Mouse (Mus musculus): ENCODE results near the gene Ctcfl. TPM values are rescaled to one million over a fixed set of nuclear protein-coding genes. Genes with fewer than 3 reads are reported as not detected.

Gene Ctcfl
- polyA plus RNA-seq, 1 experiment from 2014 or later, result 0.07 TPM

DNA sequence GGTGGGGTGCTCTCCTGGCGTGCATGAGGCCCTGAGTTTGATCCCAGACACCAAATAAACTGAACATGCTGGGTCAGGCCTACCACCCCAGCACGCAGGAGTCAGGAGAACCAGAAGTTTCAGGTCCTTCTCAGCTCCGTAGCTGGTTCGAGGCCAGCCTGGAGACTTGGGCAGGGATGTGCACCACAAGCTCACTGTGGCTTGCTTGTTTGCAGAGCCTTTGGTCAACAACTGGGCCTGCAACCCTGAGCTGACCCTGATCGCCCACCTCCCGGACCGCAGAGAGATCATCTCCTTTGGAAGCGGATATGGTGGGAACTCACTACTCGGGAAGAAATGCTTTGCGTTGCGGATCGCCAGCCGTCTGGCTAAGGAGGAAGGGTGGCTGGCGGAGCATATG is 35.6 kb upstream of the Ctcfl start:
- H3K27ac ChIP-seq (replicated peaks), result no peak overlapping the region
- no peaks in the 10 kb centered on the region for H3K27me3 ChIP-seq (replicated peaks; ENCODE audit: low read depth, poor library complexity, severe bottlenecking)
- DNase-seq (ENCODE audit: low spot score), result no peak
- H3K36me3 ChIP-seq (replicated peaks), result no peaks in the 10 kb centered on the region
- no peaks in the 10 kb centered on the region for H3K9me3 ChIP-seq
- H3K4me3 ChIP-seq, result no peak overlapping the region
- H3K4me1 ChIP-seq, result peaks cover 9% of the 10 kb centered on the region
- 93% methylated on average over 14 of the region's 14 CpGs for WGBS

DNA sequence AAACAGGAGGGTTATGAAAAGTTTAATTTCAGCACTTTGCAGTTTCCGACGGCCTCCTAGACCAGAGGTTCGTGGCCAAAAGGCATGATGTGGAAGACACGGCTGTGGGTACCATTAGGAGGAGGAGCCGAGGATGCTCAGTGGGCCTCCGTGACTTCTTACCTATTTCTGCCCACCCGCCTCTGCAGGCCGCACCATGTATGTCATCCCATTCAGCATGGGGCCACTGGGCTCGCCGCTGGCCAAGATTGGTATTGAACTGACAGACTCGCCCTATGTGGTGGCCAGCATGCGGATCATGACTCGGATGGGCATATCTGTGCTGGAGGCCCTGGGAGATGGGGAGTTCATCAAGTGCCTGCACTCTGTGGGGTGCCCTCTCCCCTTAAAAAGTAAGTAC is 35.2 kb upstream of the Ctcfl start:
- 93% methylated on average over 13 of the region's 13 CpGs for WGBS
- DNase-seq (ENCODE audit: low spot score), result no peak
- H3K9me3 ChIP-seq, result no peaks in the 10 kb centered on the region

GRCm38 (mm10) chr2:173153266-173153665 is 33.9 kb upstream of the Ctcfl start:
- 86% methylated on average over 10 of the region's 10 CpGs for WGBS
- H3K36me3 ChIP-seq (replicated peaks), result no peaks in the 10 kb centered on the region
- no peaks in the 10 kb centered on the region for H3K27me3 ChIP-seq (replicated peaks; ENCODE audit: low read depth, poor library complexity, severe bottlenecking)
- H3K27ac ChIP-seq (replicated peaks), result no peak overlapping the region
- no peaks in the 10 kb centered on the region for H3K9me3 ChIP-seq
- DNase-seq (ENCODE audit: low spot score), result no peak
- no peak overlapping the region for H3K4me3 ChIP-seq
- H3K4me1 ChIP-seq, result no peaks in the 10 kb centered on the region; the same call in 1 of the 2 replicates

More for the DNA sequence above, 35.2 kb upstream of the Ctcfl start:
- no peak overlapping the region for H3K4me3 ChIP-seq
- H3K27me3 ChIP-seq (replicated peaks; ENCODE audit: low read depth, poor library complexity, severe bottlenecking), result no peaks in the 10 kb centered on the region
- H3K4me1 ChIP-seq, result peaks cover 5% of the 10 kb centered on the region
- H3K36me3 ChIP-seq (replicated peaks), result no peaks in the 10 kb centered on the region
- H3K27ac ChIP-seq (replicated peaks), result no peak overlapping the region

GRCm38 (mm10) chr2:173152436-173153151 is 33.3 kb upstream of the Ctcfl start, which contains the start of gene Pck1:
TSS of gene Pck1 (plus strand) at chr2:173153048.
- H3K27me3 ChIP-seq (replicated peaks; ENCODE audit: low read depth, poor library complexity, severe bottlenecking), result no peaks in the 10 kb centered on the region
- no peak within 1 kb of the TSS for H3K27ac ChIP-seq (replicated peaks)
- 87% methylated on average over 13 of the region's 13 CpGs for WGBS
- H3K9me3 ChIP-seq, result no peaks in the 10 kb centered on the region
- no peaks in the 10 kb centered on the region for H3K36me3 ChIP-seq (replicated peaks)
- no peak for DNase-seq (ENCODE audit: low spot score)
- H3K4me3 ChIP-seq, result no peak within 1 kb of the TSS
- no peaks in the 10 kb centered on the region; the same call in 1 of the 2 replicates for H3K4me1 ChIP-seq

DNA sequence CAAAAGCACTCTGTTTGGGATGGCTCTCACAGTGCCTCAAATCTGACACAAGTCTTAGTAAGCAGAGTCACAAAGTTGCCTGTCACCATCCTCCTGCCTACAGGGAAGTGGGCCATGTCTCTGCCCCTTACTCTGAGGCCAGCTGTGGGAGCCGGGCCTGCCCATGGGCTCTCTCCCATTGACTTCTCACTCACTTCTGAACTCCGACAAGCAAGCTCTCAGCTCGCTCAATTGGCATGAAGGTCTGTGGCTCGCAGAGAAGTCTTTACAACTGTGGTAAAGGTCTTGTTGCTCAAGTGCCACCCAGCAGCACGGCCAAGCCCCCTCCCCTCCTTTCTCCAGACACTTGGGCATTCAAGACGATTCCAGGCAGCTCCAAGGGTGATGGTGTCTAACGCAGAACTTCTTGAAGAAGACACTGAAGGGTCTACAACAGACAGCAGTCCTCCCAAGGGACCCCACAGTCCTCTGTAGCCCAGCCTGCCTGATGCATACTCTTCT is 32.5 kb upstream of the Ctcfl start:
- no peaks in the 10 kb centered on the region for H3K9me3 ChIP-seq
- H3K36me3 ChIP-seq (replicated peaks), result no peaks in the 10 kb centered on the region
- no peaks in the 10 kb centered on the region for H3K4me1 ChIP-seq
- DNase-seq (ENCODE audit: low spot score), result no peak
- H3K27ac ChIP-seq (replicated peaks), result no peak overlapping the region
- WGBS, result 87% methylated on average over 7 of the region's 7 CpGs
- no peaks in the 10 kb centered on the region; the same call in 1 of the 2 replicates for H3K27me3 ChIP-seq (replicated peaks; ENCODE audit: low read depth, poor library complexity, severe bottlenecking)
- H3K4me3 ChIP-seq, result no peak overlapping the region

- 89% methylated on average over 5 of the region's 5 CpGs for WGBS
- H3K27ac ChIP-seq (replicated peaks), result no peak overlapping the region
- H3K36me3 ChIP-seq (replicated peaks), result no peaks in the 10 kb centered on the region
- H3K9me3 ChIP-seq, result no peaks in the 10 kb centered on the region
- no peak for DNase-seq (ENCODE audit: low spot score)
- no peak overlapping the region for H3K4me3 ChIP-seq
- H3K27me3 ChIP-seq (replicated peaks; ENCODE audit: low read depth, poor library complexity, severe bottlenecking), result no peaks in the 10 kb centered on the region; the same call in 1 of the 2 replicates
- no peaks in the 10 kb centered on the region for H3K4me1 ChIP-seq
Measured at GRCm38 (mm10) chr2:173151352-173151751, 32.0 kb upstream of the Ctcfl start.

- DNase-seq (ENCODE audit: low spot score), result no peak
- Histone ChIP-seq H3K27me3 (replicated peaks; ENCODE audit: low read depth, poor library complexity, severe bottlenecking) (no peaks in the 10 kb centered on the region; the same call in none of the 2 replicates), H3K4me1 (no peaks in the 10 kb centered on the region), H3K27ac (replicated peaks) (no peak overlapping the region), H3K4me3 (no peak overlapping the region), H3K9me3 (no peaks in the 10 kb centered on the region), H3K36me3 (replicated peaks) (no peaks in the 10 kb centered on the region)
- WGBS, result 83% methylated on average over 5 of the region's 5 CpGs
Measured at GRCm38 (mm10) chr2:173148001-173148400, 28.7 kb upstream of the Ctcfl start.

DNA sequence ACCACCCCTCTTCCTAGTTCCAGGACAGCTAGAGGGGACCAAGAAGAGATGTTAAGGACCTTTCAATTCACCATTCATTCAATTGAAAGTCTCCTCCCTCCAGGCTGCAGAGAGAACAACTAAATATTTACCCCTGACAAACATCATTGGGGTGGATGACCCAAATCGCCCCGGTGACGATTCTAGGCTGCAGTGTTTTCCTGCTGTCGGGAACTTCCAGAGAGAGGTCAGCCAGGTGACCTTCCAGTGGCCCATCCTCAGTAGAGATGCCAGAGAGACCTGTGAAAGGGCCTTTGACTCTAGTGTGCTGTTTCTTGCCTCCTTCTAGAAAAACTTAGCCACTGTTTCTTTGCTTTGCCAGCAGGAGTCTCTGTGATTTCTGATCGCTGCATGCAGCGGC is 27.4 kb upstream of the Ctcfl start:
- Histone ChIP-seq H3K36me3 (replicated peaks) (no peaks in the 10 kb centered on the region), H3K4me3 (no peak overlapping the region), H3K27me3 (replicated peaks; ENCODE audit: low read depth, poor library complexity, severe bottlenecking) (no peaks in the 10 kb centered on the region; the same call in none of the 2 replicates), H3K4me1 (no peaks in the 10 kb centered on the region), H3K27ac (replicated peaks) (no peak overlapping the region), H3K9me3 (no peaks in the 10 kb centered on the region)
- 71% methylated on average over 6 of the region's 6 CpGs for WGBS
- no peak for DNase-seq (ENCODE audit: low spot score)

DNA sequence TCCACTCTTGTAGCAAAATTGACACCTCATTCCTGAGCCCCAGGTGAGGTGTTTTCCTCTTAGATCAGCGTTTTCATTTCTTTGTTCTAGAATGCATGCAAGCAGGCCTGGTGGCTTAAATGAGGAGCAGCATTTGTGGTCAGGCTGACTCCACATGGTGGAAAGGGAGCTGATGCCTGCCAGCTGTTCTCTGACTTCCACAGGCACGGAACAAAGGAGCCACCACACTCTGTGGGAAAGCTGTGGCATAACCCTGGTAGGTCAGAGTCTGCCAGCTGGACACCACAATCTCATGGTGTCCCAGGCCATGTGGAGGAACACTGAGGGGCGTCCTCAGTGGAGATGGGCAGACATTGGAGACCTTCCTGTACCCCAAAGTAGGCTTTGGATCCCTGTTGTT is 26.5 kb upstream of the Ctcfl start:
- Histone ChIP-seq H3K27ac (replicated peaks) (no peak overlapping the region), H3K36me3 (replicated peaks) (no peaks in the 10 kb centered on the region), H3K9me3 (no peaks in the 10 kb centered on the region), H3K27me3 (replicated peaks; ENCODE audit: low read depth, poor library complexity, severe bottlenecking) (no peaks in the 10 kb centered on the region; the same call in none of the 2 replicates), H3K4me1 (0 out of 2 replicates have a peak, but pooled peaks cover under 1% of the 10 kb centered on the region), H3K4me3 (no peak overlapping the region)
- 72% methylated on average over 3 of the region's 3 CpGs for WGBS
- no peak for DNase-seq (ENCODE audit: low spot score)

DNA sequence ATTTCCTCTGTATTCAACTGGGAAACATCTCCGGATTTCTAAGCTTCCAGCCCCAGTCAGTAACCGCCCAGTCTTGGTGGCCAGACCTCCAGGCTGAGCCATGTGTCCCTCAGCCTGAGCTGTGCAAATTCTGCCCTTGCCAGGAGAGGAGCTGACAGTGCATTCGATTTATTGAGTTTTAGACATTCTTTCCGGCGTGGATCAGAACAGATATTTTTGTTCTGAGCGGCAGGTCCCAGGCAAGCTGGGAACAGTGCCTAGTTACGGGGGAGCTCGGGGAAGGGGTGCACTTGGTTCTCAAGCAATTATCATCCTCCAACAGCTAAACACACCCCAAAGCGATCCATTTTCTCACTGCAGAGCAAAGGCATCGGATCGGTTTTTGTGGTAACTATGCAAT is 24.3 kb upstream of the Ctcfl start:
- H3K27me3 ChIP-seq (replicated peaks; ENCODE audit: low read depth, poor library complexity, severe bottlenecking), result no peaks in the 10 kb centered on the region; the same call in none of the 2 replicates
- no peaks in the 10 kb centered on the region for H3K36me3 ChIP-seq (replicated peaks)
- H3K4me3 ChIP-seq, result no peak overlapping the region
- 86% methylated on average over 11 of the region's 11 CpGs for WGBS
- no peaks in the 10 kb centered on the region for H3K9me3 ChIP-seq
- DNase-seq (ENCODE audit: low spot score), result no peak
- no peak overlapping the region for H3K27ac ChIP-seq (replicated peaks)
- H3K4me1 ChIP-seq, result peaks cover 11% of the 10 kb centered on the region

DNA sequence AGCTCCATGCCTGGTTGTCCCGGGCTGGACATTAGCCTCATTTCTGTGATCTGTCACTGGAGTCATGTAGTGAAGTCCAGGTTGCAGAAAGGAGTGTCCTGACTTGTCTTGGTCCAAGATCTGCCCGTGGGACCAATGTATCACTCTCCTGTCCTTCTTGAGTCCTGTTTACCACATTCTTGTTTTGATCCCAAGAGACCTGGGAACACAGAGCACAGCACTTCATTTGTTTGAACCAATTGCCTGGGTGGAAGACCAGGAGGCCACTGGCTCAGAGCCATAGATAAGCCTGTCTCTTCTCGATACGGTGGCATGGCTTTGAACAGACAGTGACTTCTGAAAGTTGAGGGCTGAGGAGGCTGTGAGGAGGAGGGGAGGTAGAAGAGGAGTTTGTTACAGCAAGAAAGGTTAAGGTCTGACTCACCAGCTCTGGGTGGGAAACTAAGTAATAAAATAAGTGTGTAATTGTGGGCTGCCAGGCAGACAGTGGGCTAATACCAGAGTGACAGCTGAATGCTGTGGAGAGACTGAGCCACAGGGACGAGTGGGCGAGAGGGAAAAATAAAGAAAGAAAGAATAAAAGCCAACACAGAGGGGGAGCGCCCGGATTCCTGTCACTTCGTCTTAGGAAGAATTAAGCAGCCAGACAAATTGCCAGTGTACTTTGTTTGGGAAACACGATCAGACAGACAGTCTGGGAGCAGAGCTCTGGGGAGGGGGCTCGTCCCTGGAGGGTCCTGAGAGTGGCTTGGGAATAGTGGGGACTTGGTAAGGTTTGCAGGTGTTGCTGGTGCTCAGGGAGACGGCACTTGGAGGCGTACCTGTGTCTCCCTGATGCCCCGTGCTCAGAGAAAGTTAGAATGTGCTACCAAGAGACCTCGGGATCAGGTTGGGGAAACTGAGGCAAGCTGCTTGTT is 19.3 kb upstream of the Ctcfl start:
- H3K9me3 ChIP-seq, result no peaks in the 10 kb centered on the region
- 60% methylated on average over 15 of the region's 15 CpGs for WGBS
- DNase-seq (ENCODE audit: low spot score), result no peak
- H3K36me3 ChIP-seq (replicated peaks), result no peaks in the 10 kb centered on the region
- no peaks in the 10 kb centered on the region for H3K27me3 ChIP-seq (replicated peaks; ENCODE audit: low read depth, poor library complexity, severe bottlenecking)
- peaks cover 16% of the 10 kb centered on the region for H3K4me1 ChIP-seq
- H3K4me3 ChIP-seq, result no peak overlapping the region
- no peak overlapping the region for H3K27ac ChIP-seq (replicated peaks)

DNA sequence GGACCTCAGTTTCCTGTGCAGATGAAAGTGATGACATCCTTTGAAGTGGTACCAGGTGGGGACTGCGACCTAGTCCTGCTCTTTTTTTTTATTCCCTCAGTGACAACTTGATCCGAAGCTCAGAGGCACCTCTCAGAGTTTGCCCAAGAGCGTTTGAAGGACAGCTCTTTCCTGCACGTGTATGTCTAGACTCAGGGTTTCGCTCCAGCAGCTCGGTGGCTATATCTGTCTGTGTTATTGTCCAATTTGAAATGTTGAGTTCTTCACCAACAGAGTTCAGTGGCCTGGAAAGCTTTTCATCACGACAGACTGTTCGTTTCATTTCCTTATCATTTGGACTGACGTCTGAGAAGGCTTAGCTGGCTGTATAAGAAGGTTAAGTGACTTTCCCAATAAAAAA is 15.4 kb upstream of the Ctcfl start:
- H3K9me3 ChIP-seq, result no peaks in the 10 kb centered on the region
- H3K27ac ChIP-seq (replicated peaks), result no peak overlapping the region
- 78% methylated on average over 9 of the region's 9 CpGs for WGBS
- no peaks in the 10 kb centered on the region for H3K27me3 ChIP-seq (replicated peaks; ENCODE audit: low read depth, poor library complexity, severe bottlenecking)
- H3K4me1 ChIP-seq, result peaks cover 16% of the 10 kb centered on the region
- no peak for DNase-seq (ENCODE audit: low spot score)
- no peak overlapping the region for H3K4me3 ChIP-seq
- H3K36me3 ChIP-seq (replicated peaks), result no peaks in the 10 kb centered on the region
